Comparison of ENCODE assay signal across 12 mouse cellular contexts in the genomic region with DNA sequence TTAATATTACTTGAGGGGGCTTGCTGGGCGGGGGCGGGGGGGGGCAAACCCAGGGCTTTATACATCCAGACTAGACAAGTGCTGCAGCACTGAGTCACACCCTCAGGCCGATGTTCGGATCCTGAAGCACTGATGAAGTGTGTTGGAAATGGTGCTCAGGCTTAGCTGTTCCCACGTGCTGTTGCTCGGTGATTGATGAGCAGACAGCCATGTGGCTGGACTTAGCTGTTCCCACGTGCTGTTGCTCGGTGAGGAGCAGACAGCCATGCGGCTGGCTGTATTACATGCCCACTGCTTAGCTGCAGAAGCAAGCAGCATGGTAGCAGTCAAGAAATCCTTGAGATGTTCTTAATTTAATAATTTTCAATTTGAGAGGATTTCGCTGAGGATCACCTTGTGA.
A peak's percentile ranks its signal among the peaks of the same experiment; 100 is the strongest.
DNase-seq lines count a peak whose midpoint lies in the region; ATAC-seq lines count a peak whose summit lies in the region.
"Had no signal": no experiment of that assay in that cellular context is flagged by ENCODE, and none has a peak within 500 bp of the region (broad histone marks: within the 10 kb centered on the region; RNA-seq: fewer than 3 reads in every experiment).

No protein-coding gene starts in this region.

- ATAC-seq in lung, embryonic 15.5 days (ENCODE audit: borderline replicate concordance, extremely low read depth, low FRiP score, low TSS enrichment), result peak; percentile 71; the same call in 1 of the 2 replicates
- ATAC-seq in hindbrain, embryonic 12.5 days (ENCODE audit: low FRiP score), result peak; percentile 65
- peak; percentile 74 for ATAC-seq in neural tube, embryonic 13.5 days (ENCODE audit: low read depth)
- ATAC-seq: activated CD4-positive, CD25-positive, alpha-beta regulatory T cell, adult 4 months had no signal

- no peak overlapping the region for H3K9ac ChIP-seq in lung, embryonic 15.5 days
- no peak overlapping the region for H3K9ac ChIP-seq in hindbrain, embryonic 12.5 days
- H3K9ac ChIP-seq in neural tube, embryonic 13.5 days, result no peak overlapping the region

- H3K27me3 ChIP-seq in lung, embryonic 15.5 days, result no peaks in the 10 kb centered on the region
- no peaks in the 10 kb centered on the region for H3K27me3 ChIP-seq in hindbrain, embryonic 12.5 days
- H3K27me3 ChIP-seq in neural tube, embryonic 13.5 days, result no peaks in the 10 kb centered on the region

- peak; percentile 74 for DNase-seq in embryo, embryonic 10 days (ENCODE audit: low spot score)
- DNase-seq in embryo, embryonic 9.5 days (ENCODE audit: extremely low spot score), result no peak
- no peak for DNase-seq in lung, postnatal 36 days
- no peak for DNase-seq in urinary bladder, adult 2 months (ENCODE audit: low spot score)
- DNase-seq in frontal cortex, postnatal 25 days (ENCODE audit: low spot score in 2 of 2), result no peak
- DNase-seq: gastrocnemius, postnatal 25 days; lung, adult 18-20 months; thymus, postnatal 4 days had no signal

- no peak overlapping the region for H3K4me3 ChIP-seq in lung, embryonic 15.5 days
- no peak overlapping the region for H3K4me3 ChIP-seq in hindbrain, embryonic 12.5 days
- H3K4me3 ChIP-seq in neural tube, embryonic 13.5 days, result no peak overlapping the region

- 40% methylated on average over 10 of the region's 10 CpGs for WGBS in lung, embryonic 15.5 days
- WGBS in hindbrain, embryonic 12.5 days, result 49% methylated on average over 10 of the region's 10 CpGs
- WGBS in neural tube, embryonic 13.5 days, result 32% methylated on average over 10 of the region's 10 CpGs

- H3K4me2 ChIP-seq in lung, embryonic 15.5 days, result no peak overlapping the region
- no peak overlapping the region for H3K4me2 ChIP-seq in hindbrain, embryonic 12.5 days (replicated peaks)
- H3K4me2 ChIP-seq in neural tube, embryonic 13.5 days, result no peak overlapping the region

- no peaks in the 10 kb centered on the region for H3K9me3 ChIP-seq in lung, embryonic 15.5 days
- no peaks in the 10 kb centered on the region for H3K9me3 ChIP-seq in hindbrain, embryonic 12.5 days (replicated peaks)
- H3K9me3 ChIP-seq in neural tube, embryonic 13.5 days, result no peaks in the 10 kb centered on the region

- H3K36me3 ChIP-seq in lung, embryonic 15.5 days, result no peaks in the 10 kb centered on the region
- no peaks in the 10 kb centered on the region for H3K36me3 ChIP-seq in hindbrain, embryonic 12.5 days
- H3K36me3 ChIP-seq in neural tube, embryonic 13.5 days, result 0 out of 2 replicates have a peak, but pooled peaks cover 5% of the 10 kb centered on the region

- H3K4me1 ChIP-seq in lung, embryonic 15.5 days, result peaks cover 3% of the 10 kb centered on the region; the same call in 1 of the 2 replicates
- peaks cover 25% of the 10 kb centered on the region for H3K4me1 ChIP-seq in hindbrain, embryonic 12.5 days
- peaks cover 78% of the 10 kb centered on the region for H3K4me1 ChIP-seq in neural tube, embryonic 13.5 days (replicated peaks)

- H3K27ac ChIP-seq in lung, embryonic 15.5 days, result no peak overlapping the region
- no peak overlapping the region for H3K27ac ChIP-seq in hindbrain, embryonic 12.5 days
- no peak overlapping the region for H3K27ac ChIP-seq in neural tube, embryonic 13.5 days (replicated peaks)
